Mouse (Mus musculus) neural tube, embryonic 10.5 days (tissue): Measurements from ENCODE around the gene Vwa8.

ENCODE experiments used
- DNase-seq: peaks from one replicate; pipeline ENCODE4 v3.0.0-alpha.2; 2017; ENCODE audit warnings: low spot score; ENCODE audit errors: extremely low spot score

Gene Vwa8

DNA sequence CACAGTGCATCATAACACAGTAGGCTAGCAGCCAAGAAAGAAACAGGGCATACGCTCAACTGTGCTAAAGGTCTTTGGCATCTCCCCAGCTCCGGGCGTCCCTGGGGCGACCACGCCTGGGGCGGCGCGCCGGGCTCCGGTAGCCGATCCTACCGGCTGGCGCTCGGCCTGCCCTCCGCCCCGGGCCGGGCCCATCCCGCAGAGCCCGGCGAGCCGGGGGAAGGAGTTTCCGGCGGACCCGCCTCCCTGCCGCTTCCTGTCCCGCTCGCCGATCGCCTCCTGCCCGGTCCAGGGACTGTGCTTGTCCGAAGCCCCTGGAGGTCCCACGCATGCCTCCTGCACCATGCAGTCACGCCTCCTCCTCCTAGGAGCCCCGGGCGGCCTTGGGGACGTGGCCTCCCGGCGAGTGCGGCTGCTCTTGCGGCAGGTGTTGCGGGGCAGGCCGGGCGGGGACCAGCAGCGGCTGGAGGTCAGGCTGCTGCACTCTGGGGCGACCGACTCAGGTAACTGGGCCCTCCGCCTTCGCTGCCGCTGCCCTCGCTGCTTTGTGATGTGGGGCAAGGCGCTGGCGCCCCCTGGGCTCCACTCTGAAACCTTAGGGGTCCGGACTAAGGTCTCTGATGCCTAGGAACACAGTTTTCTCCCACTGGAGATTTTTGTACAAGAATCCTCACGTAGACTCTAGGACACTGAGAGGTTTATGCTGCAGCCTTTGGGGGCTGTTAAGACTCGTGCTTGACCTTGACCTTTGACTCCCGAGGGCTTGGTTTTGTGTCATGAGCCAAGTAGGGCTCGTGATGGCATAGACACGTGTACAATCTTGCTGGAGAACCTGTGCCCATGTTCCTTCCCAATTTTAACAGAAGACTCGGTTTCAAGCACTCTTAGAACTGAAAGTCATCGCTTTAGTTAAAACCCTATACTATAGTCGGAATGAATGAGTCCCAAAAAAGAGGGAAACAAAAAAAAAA is at the start of gene Vwa8:
TSS of gene Vwa8 (plus strand) at position 112 of the 971 bp plus-strand sequence.
- DNase-seq = peak; percentile 91

DNA sequence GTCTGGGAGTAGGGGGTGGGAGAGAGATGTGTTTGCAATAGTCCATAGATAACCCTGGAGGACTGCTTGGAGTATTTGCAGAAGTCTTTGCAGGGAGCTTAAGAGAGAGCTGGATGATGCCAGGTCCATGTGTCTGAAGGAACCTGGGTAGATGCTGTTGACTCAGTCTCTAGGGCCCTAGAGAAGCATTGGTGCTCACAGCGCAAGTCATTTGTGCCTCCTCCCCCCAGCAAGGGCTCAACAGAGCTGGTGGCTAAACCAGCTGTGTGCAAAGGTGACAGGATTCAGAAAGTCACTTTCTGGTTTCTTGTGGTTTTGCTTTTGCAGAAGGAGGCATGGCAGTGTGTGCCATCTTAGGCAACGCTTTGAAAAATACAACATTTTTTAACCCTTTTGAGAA is 46.5 kb upstream of the Vwa8 start:
- DNase-seq = no peak

DNA sequence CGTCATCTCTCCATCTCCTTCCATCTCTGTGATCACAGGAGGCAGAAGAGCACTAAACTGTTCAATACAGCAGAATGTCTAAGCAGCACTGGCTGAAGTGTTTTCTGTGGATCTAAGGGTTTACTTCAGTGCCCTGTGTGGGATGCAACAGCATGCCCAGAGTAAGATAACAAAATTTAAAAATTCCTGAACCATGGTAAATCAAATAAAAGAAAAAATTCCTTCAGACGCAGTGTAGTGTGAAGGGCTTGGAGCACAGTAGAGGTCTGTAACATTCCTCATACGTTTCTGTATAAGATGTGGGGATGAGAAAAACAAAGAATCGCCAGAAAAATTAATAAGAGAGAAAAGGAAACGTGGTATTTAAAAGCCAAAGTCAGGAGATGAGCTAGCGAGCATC is 44.9 kb upstream of the Vwa8 start:
- no peak for DNase-seq

DNA sequence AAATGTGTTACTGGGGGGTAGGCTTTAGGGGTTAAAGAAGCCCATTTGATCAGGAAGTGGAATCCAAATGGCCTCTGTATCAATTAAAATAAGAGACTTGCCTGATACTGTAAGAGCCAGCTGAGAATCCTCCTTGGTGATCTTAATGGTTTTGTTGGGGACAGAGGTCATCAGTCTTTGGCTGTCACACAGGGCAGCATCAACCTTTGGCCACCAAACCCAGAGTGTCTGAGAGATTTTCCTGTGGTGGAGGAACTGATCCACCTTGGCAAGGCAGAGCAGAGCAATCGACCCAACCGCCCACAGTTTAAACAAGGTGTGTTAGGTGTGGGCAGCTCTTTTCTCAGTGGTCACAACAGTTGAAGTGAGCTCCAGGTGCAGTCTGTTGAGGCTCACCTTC is 36.0 kb upstream of the Vwa8 start:
- no peak for DNase-seq

DNA sequence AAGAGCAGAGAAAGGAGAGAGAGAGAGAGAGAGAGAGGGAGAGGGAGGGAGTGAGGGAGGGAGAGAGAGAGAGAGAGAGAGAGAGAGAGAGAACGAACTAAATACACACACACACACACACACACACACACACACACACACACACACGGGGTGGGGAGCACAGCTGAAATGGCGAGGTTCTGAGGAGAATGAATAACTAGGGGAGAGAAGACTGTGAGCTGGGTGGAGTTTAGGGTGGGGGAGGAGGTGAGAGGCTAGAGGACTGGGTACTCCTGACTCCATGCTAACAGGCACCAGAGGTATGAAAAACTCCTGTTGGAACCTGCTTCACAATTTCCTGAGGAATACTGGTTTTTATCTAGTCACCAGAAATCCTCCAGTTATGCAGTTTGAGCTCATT is 32.4 kb upstream of the Vwa8 start:
- DNase-seq = no peak

DNA sequence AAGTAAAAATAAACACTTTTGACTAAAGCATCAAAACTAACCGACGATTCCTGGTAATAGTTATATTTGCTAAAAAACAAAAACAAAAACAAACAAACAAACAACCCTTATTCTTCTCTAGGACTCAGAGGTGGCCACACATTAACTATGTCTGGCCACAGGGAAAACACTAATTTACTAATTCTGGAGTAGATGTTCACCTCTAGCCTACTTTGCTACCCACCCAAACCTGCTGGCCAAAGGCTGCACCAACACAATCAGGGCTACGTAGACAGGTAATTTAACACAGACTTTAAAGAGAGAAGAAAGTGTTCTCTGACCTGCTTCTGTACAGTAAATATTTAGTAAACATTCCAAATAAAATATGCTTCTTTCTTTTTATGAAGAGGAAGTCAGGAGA is 31.2 kb upstream of the Vwa8 start:
- no peak for DNase-seq

DNA sequence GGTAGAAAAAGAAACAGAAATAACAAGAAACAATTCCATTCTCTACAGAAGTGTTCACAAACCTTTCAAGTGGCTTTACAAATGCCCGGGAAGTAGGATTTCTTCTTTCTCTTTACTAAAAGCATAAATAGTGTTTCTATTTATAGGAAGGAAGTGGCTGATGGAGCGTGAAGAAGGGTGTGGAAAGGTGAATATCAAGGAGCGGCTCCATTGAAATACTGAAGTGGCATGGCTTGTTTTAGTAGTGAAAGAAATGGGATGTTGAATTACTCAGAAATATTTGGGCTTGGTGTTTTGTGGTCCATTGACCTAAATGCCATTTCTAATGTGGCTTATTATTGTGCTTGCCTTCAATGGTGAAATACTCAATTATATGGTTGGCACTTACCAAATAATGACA is 30.4 kb upstream of the Vwa8 start:
- DNase-seq = no peak

DNA sequence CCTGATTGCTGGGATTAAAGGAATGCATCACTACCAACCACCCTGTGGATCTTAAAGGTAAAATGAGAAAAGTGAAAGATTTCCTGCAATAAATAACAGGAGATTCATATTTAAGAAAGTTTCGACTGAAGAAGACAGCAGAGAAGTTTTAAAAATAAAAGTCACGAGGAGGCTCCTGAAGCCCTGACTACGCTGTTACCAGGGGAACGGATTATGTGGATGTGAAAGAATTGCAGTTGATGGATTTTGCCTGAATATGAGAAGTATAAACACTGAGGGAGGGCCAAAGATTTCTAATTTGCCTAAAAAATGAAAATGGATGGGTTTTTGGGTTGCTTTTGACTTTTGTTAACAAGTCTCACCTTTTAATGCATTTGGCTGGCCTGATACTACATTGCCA is 24.8 kb upstream of the Vwa8 start:
- no peak for DNase-seq

DNA sequence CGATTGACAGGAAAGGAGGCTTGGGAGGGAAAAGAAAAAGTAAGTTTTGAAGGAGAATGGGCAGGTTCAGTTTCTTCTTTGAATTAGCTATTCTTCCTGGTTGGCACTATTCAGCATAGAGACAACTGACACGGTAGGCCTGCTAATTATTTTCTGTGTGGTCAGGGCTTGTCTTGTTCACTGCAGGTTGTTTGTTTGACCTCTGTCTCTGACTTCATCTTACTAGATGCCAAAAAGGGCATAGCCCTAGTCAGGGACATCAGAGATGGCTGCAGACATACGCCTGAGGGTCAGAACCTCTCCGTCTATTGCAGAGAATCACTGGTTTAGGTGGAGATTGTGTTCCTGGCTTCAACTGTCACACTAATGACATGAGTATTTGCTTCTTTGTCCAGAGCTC is 24.3 kb upstream of the Vwa8 start:
- DNase-seq = no peak

DNA sequence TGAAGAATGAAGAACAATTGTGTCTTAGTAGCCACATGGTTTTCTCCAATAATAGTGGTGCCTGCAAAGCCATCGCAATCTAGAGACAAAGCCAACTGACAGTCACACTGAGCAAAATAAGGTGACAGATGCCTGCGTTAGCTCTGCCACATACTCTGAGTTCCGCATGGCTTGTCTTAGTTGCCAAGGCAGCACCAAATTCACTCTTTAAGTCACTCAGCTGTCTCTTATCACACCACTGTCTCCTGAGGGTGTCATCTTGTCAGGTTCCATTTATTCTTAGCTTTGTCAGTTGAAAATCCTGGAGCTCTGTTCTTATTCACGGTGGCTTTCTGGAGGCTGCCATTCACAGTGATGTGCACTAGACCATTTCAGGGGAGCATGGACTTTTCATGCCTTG is 17.7 kb upstream of the Vwa8 start:
- no peak for DNase-seq

DNA sequence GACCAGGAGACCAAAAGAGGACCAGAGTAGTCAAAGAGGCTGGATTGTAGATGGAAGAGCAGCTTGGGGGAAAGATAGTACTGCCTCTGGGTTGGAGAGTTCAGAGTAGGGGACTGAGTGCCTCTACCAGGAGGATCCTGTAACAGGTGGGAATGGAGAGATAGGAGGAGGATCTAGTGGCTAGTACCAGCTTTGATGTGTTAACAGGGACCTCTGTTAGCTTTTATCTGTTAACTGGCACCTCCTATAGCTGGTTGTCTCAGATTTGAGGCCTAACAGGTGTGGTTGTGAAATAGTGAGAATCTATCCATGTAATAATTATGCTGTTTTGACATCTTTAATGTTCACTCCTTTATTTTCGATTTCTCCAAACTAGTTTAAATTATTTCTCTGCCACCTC is 904 bp upstream of the Vwa8 start:
- no peak for DNase-seq

DNA sequence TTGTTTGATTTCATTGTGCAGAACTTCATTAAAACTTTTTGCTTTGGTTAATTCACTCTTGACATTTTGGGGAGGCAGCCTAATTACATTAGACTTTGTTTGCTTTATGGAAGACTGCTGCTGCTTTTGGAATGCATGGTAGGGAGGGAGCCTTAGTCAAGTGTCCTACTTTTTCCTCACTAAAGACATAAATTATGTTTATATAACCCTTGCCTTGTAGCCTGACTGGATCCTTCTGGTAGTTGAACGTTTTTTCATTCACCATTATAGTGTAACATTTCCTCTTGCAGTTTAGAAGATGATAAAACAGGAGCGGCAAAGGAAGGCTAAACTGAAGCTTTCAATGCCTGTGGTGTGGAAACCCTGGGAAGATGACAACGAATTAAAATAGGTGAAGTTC is 375 bp upstream of the Vwa8 start:
- no peak for DNase-seq

DNA sequence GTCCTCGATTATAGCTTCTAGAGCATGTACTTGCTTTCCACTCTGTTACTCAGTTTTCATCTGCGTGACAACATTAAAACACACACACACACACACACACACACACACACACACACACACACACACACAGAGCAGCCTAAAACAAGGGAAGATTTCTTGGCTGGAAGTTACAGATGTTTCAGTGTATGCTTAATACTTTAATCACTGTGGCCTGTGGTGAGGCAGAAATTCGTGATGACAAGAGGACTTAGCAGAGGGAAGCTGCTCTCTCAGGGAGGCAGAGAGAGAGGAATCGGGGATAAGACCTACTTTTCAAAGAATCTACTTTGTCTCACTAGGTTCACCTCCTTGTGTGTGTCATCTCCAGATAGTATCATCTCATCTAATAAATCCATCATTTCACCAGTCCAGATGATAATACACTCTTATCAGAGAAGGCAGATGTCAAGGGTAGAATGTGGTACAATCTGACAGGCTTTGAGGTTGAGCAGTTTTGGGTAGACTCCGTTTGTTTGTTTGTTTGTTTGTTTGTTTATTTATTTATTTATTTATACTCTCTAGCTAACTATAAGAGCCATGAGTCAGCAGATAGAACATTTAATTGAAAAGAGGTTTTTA is 1.2 kb downstream of the Vwa8 start:
- peak; percentile 32 for DNase-seq

DNA sequence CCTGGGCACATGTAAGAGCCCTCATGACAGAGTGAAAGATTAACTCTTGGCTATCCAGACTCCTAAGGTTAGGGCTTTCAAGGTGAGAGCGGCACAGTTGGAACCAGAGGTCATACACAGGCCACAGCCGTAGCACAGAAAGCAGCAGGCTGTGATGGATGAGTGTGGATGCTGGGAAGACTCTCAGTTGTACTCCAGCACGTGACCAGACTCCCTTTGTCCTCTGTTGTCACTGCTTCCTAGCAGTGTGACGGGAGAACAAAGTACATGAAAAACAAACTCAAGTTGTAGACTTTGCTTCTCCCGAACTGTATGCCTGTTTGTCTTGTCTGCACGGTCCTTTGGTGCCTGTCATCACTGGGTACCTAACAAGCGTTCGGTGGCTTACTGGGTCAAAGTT is 1.8 kb downstream of the Vwa8 start:
- DNase-seq = peak; percentile 67

DNA sequence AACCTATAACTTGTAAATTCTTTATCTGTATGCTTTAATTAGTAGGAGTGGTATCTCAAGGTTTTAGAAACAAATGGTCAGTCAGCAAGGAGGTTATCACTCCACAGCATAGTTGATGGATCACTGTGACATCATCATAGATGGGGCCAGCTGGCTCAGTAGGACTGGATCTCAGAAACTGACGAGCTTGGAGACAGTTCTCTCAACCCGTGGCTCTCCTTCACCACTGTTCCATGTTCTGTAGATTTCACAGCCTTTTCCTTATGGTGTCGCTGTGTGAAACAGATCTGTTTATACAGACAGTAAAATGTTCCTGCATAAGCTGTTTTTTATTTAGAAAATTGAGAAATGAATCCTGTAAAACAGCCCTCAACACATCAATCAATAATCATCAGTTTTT is 2.5 kb downstream of the Vwa8 start:
- DNase-seq = peak; percentile 17

DNA sequence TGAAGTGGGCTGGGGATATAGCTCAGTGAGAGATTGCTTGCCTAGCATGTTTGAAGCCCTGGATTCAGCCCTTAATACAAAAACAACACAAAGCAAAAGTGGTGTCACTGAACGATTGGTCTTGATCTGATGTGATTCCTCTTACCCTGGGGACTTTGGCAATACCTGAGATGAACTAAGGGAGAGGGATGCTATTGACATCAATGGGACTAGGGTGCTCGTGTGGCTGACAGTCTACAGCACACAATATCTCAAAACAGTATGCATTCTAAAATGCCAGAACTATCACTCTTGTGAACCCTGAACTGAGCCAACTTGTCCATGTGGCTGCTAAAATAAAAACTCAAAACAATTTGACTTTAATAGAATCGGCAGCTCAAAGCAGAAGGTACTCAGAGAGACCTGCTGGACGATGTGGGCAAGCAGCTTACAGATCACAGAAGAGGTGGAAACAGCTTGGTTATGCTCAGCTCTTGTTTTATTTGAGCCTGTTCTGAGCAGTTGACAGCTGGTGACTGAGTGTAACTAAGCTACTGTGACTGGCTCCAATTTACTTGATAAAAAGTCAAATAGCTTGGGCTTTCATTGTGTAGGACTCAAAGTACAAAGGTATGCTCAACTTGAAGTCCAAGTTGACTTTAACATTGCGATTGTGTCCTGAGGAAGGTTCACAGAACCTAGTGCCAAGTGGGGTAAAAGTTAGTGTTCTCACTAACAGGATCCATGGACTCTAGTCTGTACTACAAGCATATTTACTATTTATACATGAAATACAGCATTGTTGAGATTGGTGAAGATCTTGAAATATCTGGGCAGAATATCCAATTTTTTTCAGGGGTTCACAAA is 3.8 kb downstream of the Vwa8 start:
- no peak for DNase-seq

DNA sequence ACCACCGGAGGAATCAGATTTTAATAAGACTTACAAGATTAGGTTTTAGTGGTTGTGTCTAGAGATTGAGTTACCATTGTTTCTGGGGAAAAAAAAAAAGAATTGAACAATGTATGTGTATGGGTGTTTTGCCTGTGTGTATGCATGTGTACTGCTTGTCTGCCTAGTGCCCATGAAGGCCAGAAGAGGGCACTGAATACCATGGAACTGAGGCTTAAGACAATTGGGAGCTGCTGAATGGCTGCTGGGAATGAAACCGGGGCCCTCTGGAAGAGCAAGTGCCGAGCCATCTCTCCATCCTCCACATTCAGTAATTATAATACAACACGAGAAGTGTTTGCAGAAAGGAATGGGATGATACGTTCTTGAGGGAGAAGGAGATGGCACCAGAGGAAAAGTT is 12.3 kb downstream of the Vwa8 start:
- no peak for DNase-seq

DNA sequence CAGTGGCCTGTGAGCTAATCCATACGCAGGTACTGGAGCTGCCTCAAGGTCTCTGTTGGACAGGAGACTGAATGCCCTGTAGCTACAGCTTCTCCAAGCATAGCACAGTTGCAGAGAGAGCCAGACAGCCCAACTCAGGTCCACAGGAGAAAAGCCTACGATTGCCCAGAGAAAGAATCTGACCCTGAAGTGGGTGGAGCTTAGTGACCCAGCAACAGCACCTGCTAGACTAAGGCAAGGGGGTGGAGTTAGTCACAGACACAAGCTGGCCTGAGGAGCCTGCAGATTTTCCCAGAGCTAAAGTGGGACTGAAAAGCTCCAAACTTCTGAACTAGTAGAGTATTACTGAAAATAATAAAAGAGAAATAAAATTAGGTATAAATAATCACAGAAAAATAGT is 21.2 kb downstream of the Vwa8 start:
- DNase-seq = no peak

DNA sequence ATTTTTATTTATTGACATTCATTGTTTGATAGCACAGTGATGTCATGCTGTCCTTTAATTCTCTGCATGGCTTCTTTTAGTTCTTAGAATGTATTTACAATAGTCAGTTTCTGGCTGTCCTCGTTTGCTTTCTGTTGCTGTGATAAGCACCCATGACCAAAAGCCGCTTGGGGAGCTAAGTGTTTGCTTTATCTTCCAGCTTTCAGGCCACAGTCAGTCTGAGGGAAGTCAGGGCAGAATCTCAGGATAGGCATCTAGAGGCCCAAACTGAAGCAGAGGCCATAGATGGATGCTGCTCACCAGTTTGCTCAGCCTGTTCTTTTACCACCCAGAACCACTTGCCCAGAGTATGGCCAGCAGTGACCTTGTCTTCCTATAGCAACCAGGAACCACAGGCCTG is 28.3 kb downstream of the Vwa8 start:
- DNase-seq = no peak

DNA sequence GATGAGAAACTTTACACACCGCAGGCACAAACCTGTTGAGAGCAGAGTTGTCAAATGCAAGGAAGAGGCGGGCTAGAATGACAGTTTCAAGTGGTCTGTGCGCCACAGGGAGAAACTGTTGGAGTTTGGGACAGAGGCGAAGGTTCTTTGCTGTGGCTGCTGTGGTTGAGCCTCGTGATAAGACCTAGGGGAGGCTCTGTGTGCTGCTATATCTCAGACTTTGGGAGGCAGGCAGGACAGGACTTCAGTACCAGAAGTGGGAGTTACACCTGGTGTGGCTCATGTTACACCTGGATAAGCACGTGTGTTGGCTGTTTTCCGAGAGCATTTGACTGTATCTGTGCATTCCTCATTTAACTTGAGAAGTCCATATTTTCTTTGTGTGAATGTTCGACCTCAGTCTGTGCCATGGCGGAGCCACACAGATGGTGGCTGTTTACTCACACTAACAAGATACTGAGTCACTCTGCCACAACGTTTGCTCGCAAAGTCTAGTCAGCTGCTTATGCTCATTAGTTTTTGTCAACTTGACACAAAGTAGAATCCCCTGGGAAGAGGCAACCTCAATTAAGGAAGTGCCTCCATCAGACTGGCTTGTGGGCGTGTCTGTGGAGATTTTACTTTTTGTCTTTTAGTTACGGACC is 29.7 kb downstream of the Vwa8 start:
- DNase-seq = no peak

DNA sequence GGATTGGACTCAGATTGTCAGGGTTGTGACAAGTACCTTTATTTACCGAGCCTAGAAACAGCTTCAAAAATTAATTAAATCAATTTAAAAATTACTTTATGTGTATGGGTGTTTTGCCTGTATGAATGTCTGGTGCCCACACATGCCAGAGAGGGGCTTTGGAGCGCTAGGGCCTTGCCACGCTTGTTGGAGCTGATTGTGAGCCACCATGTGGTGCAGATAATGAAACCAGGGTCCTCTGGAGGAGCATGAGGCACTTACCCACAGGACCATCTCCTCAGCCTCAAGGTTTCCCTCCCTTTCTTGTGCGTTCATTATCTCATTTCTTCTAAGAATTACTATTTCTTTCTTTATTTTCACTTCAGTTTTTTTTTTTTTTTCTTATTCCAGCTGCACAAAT is 32.0 kb downstream of the Vwa8 start:
- no peak for DNase-seq

DNA sequence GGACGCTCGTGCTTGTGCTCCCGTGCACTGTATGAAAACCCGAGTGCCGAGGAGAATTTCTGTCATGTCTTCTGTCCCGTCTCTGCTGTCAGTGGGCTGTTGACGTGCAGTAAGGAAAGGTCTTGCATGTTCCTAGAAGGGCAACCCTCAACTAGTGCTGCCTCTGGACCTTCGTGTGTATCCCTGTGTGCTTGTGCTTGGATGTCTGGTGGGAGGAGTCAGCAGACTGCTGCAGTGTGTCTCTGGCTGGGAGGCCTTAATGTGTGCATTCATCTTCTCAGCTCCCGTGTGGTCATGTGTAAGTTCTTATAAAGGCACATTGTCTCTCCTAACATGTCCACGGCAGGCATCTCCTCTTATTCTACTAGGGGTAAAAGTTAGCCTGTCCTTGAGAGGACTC is 32.7 kb downstream of the Vwa8 start:
- DNase-seq = no peak
